Mouse (Mus musculus) heart, postnatal 25 days (tissue): ENCODE results near the gene Ddo. TPM values are rescaled to one million over a fixed set of nuclear protein-coding genes. Genes with fewer than 3 reads are reported as not detected.

Source experiments
- DNase-seq: peaks from one replicate; pipeline ENCODE4 v3.0.0; 2022; ENCODE audit warnings: low spot score
- intact Hi-C: fragments of 180-260 bp; cut with DNase I; formaldehyde crosslinking; loops from one replicate; pipeline ENCODE4 v1.15.1; 2025
- total RNA-seq, 2 experiments: library from RNA; stranded (reverse); gene quantifications; 2 replicates each; pipeline ENCODE4 v1.2.3; 2021

Ddo gene
- total RNA-seq, 2 experiments from 2014 or later = 39.0 to 39.4 TPM

GRCm38 (mm10) chr10:40649634-40650033 is 19.8 kb downstream of the Ddo start:
- intact Hi-C loops = loop anchor here (2.0 to 10.0 kb wide), 2 partner anchors 235 to 615 kb away; no protein-coding TSS in a partner anchor
- no peak for DNase-seq

- DNase-seq = no peak
- intact Hi-C loops = loop anchor here (2.0 kb wide), 1 partner anchor 233 kb away; no protein-coding TSS in a partner anchor
Measured at GRCm38 (mm10) chr10:40651676-40652075, 21.9 kb downstream of the Ddo start.

GRCm38 (mm10) chr10:40665270-40665669 is 35.5 kb downstream of the Ddo start:
- intact Hi-C loops = no loop called here
- no peak for DNase-seq

GRCm38 (mm10) chr10:40666943-40667342 is 37.1 kb downstream of the Ddo start:
- intact Hi-C loops = no loop called here
- no peak for DNase-seq

- DNase-seq = no peak
- intact Hi-C loops = no loop called here
Measured at GRCm38 (mm10) chr10:40668640-40669039, 38.8 kb downstream of the Ddo start.

GRCm38 (mm10) chr10:40672587-40673296 is 42.9 kb downstream of the Ddo start:
- intact Hi-C loops = no loop called here
- no peak for DNase-seq

GRCm38 (mm10) chr10:40673297-40673665 is 43.5 kb downstream of the Ddo start:
- intact Hi-C loops = no loop called here
- DNase-seq = no peak

- no peak for DNase-seq
- intact Hi-C loops = no loop called here
Measured at GRCm38 (mm10) chr10:40674151-40674550, 44.3 kb downstream of the Ddo start.

GRCm38 (mm10) chr10:40675921-40676320 is 46.1 kb downstream of the Ddo start:
- DNase-seq = no peak
- intact Hi-C loops = no loop called here

GRCm38 (mm10) chr10:40678477-40678876 is 48.7 kb downstream of the Ddo start:
- DNase-seq = no peak
- intact Hi-C loops = no loop called here

- DNase-seq = no peak
- intact Hi-C loops = loop anchor here (5.0 kb wide), 1 partner anchor 200 kb away; the partner anchor contains the start of genes Cdc40 and Wasf1
Measured at GRCm38 (mm10) chr10:40682470-40682869, 52.7 kb downstream of the Ddo start.

GRCm38 (mm10) chr10:40683092-40683867 is 53.5 kb downstream of the Ddo start, which contains the start of gene Mettl24:
Mettl24 (plus strand) TSS chr10:40683282.
- DNase-seq = peak; percentile 35
- intact Hi-C loops = loop anchor here (5.0 kb wide), 1 partner anchor 199 kb away; the partner anchor contains the start of genes Cdc40 and Wasf1

GRCm38 (mm10) chr10:40683868-40684253 is 54.0 kb downstream of the Ddo start:
- intact Hi-C loops = loop anchor here (5.0 kb wide), 1 partner anchor 198 kb away; the partner anchor contains the start of genes Cdc40 and Wasf1
- DNase-seq = no peak

GRCm38 (mm10) chr10:40684326-40684725 is 54.5 kb downstream of the Ddo start:
- no peak for DNase-seq
- intact Hi-C loops = loop anchor here (5.0 kb wide), 1 partner anchor 198 kb away; the partner anchor contains the start of genes Cdc40 and Wasf1

GRCm38 (mm10) chr10:40685641-40686040 is 55.8 kb downstream of the Ddo start:
- intact Hi-C loops = no loop called here
- no peak for DNase-seq

GRCm38 (mm10) chr10:40686976-40687375 is 57.2 kb downstream of the Ddo start:
- intact Hi-C loops = no loop called here
- no peak for DNase-seq

- intact Hi-C loops = no loop called here
- DNase-seq = no peak
Measured at GRCm38 (mm10) chr10:40687407-40687806, 57.6 kb downstream of the Ddo start.

GRCm38 (mm10) chr10:40688266-40688665 is 58.5 kb downstream of the Ddo start:
- no peak for DNase-seq
- intact Hi-C loops = no loop called here

- DNase-seq = no peak
- intact Hi-C loops = no loop called here
Measured at GRCm38 (mm10) chr10:40688873-40689272, 59.1 kb downstream of the Ddo start.

GRCm38 (mm10) chr10:40698652-40699051 is 68.8 kb downstream of the Ddo start:
- intact Hi-C loops = no loop called here
- no peak for DNase-seq

GRCm38 (mm10) chr10:40711127-40711526 is 81.3 kb downstream of the Ddo start:
- intact Hi-C loops = no loop called here
- no peak for DNase-seq
